Mouse (Mus musculus) ovary, adult 18-20 months (tissue): ENCODE measurements around the gene Gm10570.

Experiments
- DNase-seq: peaks from one replicate; pipeline ENCODE4 v3.0.0; 2022; ENCODE audit warnings: low spot score, mixed read lengths

The Gm10570 gene

DNA sequence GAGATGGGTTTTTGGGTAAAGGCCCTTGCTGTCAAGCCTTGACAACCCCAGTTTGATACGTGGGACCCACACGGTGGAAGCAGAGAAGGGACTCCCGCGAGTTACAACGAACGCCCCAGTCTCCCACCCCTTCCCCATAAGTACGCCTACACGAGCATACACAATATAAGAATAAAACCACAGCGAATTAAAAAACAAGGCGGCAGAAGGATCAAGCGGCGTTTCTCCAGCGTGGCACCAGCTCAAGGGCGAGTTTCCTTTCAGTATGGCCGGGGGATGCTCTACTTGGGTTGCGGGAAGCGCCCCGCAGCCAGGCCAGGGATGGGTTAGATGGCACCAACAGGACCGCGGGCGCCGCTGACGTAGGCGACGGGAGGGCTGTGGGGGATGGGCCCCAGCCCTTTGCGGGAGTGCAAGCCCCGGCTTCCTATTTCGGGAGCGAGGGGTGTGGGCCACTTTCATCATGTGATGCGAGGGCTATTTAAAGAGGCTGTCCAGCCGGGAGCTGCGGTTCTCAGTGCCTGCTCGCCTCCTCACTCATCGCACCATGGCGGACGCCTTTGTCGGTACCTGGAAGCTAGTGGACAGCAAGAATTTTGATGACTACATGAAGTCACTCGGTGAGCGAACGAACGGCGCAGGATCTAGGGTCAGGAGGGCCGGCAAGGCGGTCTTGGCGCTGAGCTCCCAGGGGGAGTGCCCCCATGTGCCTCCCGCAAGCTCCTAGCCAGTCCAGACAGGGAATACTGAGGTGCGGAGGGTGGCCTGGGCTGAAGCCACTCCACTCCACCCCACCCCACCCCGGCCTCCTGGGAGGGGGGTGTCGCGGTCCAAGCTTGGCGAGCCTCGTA lies at the start of gene Gm10570, which contains the start of gene Fabp3:
Gene Gm10570 (minus strand): TSS at position 444 of the 851 bp plus-strand sequence.
Gene Fabp3 (plus strand): TSS at position 365 of the 851 bp plus-strand sequence.
- DNase-seq: no peak

DNA sequence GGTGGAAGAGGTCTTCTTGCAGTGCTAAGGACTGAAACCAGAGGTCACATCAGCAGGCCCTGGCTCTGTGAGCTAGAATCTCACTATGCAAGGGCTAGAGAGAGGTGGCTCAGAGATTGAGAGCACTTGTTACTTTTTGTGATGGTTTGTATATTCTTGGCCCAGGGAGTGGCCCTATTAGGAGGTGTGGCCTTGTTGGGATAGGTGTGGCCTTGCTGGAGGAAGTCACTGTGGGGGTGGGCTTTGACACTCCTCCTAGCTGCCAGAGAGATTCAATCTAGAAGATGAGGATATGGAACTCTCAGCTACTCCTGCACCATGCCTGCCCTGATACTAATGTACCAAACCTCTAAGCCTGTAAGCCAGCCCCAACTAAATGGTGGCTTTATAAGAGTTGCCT lies 49.5 kb upstream of the Gm10570 start:
- no peak for DNase-seq

DNA sequence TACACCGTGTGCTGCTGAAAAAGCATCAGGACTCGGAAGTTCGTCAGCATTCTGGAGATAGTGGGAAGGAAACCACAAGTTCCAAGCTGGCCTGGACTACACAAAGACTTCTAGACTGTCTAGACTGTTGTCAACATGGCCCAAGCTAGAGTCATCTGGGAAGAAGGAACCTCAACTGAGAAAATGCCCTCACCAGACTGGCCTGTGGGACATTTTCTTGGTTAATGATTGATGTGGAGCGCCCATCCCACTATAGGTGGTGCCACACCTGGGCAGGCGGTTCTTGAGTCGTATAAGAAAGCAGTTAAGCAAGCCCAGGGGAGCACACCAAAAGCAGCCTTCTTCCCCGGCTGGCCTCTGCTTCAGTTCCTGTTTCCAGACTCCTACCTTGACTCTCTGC lies 44.1 kb upstream of the Gm10570 start:
- no peak for DNase-seq

DNA sequence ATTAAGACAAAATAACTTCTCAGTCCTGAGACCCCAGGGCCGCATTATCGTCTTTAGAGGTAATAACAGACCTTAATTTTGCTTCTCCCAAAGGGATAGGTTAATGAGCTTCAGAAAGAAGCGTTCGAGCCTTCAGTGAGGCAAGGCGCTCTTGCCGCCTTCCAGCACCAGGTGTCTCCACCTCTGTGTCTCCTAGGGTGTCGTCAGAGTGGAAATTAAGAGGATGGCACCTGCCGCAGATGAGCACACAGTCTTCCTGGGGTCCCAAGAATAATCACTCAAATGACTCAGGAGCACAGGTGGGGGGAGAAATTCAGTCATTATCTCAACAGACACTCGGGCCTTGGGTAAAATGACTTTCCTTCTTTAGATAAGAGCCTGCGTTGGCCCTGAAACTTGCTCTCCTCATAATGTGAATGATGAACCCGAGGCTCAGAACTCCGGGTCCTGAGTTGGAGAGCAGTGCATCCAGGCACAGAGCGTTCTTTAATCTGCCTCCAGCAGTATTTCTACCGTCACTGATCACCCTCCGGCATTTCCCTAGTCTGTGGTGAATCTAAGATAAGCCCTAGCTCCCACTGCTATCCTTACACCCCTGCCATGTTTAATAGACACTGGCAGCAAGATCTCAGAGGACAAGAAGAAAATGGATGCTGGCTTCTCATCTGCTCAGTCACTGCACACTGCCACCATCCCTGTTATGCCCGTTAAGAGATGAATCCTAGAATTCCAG lies 42.4 kb upstream of the Gm10570 start:
- DNase-seq: no peak

DNA sequence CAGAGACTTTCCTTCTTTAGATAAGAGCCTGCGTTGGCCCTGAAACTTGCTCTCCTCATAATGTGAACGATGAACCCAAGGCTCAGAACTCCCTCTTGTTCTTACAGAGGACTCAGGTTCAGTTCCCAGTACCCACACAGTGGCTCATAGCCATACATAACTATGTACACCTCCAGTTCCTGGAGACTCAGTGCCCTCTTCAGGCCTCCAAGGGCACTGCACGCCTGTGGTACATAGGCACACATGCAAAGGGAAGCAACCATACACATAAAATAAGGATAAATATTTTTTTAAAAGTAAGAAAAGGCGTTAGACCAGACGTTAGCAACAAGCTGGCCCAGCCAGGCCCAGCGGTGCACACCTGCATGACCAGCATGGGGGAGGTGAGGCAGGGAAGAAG lies 41.2 kb upstream of the Gm10570 start:
- DNase-seq: no peak

DNA sequence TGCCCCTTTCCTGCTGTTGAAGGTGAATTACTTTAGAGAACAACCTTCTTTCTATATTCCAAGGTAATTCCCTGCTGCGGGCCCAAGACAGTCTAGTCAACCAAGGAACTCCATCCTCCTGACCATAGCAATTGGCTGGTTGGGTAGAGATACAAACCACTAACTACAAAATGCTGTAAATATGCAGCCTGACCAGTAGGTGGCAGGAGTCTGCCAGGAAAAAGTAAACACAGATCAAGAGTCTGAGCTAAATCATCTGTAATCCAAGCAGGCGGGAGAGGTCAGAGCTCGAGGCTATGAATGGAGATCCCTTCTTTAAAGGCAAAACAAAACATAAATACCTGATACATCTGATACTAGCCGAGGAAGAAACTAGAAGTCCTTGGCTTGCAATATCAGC lies 33.2 kb upstream of the Gm10570 start:
- DNase-seq: peak; percentile 24

DNA sequence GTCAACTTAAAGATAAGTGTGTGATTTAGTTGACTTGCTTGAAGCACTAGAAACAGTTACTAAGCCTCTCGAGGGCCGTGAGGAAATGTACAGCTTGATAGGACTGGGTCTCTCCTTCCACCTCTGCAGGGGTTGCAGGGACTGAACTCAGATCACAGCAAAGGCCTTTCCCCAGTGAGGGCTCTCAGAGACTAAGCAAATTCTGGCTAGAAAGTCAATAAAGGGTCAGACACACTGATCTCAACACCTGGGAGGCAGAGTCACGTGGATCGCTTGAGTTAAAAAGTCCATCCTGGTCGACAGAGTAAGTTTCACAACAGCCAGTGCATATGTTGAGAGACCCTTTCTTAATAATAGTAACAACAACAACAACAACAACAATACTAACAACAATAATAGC lies 27.4 kb upstream of the Gm10570 start:
- no peak for DNase-seq

DNA sequence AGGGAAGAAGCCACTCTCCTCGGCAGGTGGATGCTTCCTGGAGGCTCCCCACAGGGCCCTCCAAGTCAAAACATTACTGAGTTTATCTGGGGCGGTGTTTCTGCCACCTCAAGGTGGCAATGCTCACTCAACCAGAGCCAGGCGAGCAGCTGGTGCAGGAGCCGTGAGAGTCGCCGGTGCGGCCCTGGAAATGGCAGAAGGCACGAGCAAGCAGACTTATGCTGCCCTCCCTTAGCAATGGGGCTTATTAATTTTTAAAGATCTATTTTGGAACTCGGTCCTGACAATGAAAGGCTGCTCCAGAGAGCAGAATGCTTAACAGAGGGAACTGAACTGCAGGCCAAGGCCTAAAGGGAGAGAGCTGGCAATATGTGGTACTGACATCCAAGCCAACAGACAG lies 18.9 kb upstream of the Gm10570 start:
- DNase-seq: no peak

DNA sequence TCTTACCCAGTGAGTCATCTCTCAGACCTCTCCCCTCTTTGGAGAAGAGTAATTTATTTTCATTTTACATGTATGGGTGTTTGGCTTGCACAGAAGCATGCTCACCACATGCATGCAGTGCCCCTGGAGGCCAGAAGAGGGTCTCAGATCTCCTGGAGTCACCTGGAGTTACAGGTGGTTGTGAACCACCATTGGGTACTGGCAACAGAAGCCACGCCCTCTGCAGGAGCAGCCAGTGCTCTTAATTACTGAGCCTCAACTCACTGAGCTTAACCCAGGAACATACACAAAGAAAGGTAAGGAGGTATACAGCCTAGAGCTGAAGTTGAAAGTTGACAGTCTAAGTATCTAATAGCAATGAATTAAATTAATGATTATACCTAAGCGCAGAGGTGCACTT lies 17.0 kb upstream of the Gm10570 start:
- no peak for DNase-seq

DNA sequence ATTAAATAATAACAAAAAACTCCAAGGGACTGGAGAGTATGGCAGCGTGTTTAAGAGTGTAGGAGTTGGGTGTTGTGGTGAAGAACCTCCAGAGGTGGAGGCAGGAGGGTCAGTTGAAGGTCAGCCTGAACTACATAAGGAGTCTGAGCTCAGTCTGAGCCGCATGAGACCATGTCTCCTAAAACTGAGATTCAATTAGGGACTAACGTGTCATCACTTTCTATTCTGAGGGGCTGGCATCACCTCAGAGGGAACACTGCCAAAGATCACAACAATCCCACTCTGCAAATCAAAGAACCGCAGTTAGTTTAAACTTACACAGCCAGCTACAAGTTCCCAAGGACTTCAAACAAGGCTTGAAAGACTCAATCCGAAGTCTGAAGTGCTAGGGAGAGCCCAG lies 15.1 kb upstream of the Gm10570 start:
- no peak for DNase-seq

DNA sequence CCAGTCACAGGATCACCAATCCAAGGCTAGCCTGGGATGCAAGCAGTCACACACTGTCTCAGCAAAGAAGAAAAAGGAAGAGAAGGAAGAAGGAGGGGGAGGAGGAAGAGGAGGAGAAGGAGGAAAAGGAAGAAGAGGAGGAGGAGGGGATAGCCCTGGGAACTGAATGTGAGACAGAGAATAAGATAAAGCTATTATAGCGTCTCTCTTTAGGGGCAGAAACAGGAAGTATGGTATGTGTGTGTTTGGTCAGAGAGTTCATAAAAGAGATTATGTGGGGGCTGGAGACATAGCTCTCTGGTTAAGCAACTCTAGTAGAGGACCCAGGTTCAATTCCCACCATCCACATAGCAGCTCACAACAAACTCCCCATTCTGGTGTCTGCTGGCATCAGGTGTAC lies 14.7 kb upstream of the Gm10570 start:
- DNase-seq: no peak

DNA sequence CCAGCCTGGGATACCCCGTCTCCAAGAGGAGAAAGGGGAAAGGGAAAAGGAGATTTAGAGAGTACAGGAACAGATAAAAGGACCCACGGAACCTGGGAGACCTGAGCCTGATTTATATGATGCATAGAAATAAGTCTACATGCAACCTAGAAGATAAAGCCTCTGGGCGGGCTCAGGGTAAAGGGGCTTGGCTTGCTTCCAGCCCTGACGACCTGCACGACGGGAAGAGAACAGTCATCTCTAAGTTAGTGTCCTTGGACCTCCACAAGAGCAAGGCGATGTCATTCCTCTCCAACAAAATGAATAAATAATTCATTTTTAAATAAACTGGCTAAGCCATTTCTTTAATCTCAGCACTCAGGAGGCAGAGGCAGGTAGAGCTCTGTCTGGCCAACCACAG lies 14.1 kb upstream of the Gm10570 start:
- no peak for DNase-seq

DNA sequence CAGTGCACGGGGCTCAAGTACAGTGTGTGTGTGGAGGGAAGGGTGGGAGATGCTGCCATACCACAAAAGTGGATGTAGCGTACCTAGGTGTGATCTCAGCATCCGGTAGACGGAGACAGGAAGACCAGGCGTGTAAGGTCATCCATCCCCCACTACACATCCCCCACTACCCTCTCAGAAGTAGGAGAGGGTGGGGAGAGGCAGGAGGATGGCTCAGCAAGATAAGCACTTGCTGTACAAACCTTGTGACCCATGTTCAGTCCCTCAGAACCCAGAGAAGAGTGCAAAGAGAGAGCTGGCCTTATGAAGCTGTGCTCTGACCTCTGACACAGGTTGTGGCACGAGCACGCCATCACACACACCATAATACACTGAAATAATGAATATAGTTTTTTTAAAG lies 13.2 kb upstream of the Gm10570 start:
- no peak for DNase-seq

DNA sequence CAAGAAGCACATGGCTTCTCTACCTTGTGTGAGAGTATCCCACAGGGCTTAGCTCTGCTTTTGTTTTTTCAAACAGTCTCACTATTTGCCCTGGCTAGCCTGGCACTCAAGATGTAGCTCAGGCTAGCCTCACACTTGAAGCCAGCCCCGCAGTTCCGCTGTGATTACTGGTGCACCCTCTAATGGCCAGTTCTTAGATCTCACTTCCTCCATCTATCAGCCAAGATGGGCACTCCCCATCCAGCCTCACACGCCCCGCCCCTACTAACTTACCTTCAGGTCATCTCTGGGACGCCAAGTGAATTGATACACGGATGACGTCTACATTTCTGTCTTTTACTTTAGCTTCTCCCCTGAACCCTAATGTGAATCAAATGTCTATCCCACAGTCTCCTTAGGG lies 11.1 kb upstream of the Gm10570 start:
- no peak for DNase-seq

DNA sequence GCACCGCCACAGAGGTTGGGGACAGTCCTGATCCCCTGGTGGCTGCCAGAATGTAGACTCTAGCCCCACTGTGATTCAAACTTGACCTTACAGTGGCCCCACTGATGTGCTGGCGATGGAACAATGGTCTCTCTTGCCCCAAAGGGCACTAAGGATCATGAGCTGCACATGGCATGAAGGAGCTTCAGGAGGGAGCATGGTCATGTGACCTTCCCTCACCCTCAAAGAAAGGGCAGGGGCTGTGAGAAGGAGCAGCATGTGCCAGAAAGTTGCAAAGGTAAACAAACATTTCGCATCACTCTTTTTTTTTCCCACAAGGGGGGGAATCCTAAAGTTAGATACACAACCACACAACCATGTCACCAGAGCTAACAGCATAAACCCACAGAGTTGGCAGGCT lies 9.6 kb upstream of the Gm10570 start:
- no peak for DNase-seq

DNA sequence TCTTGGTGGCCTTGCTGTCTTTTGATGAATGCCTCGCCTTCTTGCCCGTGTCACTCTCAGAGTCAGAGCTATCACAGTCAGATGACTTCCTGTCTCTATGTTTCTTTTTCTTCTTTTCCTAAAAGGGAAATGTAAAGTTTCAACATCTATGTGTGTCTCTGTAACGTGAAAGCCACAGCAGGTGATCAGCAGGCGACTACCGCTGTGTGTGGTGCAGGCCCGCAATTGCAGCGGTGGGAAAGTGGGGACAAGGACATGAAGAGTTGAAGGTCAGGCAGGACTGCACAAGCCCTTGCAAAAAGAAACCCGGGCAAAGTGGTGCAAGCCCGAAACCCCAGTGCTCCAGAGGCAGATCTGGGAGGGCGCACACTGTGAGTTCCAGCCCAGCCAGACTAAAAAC lies 8.2 kb upstream of the Gm10570 start:
- no peak for DNase-seq

DNA sequence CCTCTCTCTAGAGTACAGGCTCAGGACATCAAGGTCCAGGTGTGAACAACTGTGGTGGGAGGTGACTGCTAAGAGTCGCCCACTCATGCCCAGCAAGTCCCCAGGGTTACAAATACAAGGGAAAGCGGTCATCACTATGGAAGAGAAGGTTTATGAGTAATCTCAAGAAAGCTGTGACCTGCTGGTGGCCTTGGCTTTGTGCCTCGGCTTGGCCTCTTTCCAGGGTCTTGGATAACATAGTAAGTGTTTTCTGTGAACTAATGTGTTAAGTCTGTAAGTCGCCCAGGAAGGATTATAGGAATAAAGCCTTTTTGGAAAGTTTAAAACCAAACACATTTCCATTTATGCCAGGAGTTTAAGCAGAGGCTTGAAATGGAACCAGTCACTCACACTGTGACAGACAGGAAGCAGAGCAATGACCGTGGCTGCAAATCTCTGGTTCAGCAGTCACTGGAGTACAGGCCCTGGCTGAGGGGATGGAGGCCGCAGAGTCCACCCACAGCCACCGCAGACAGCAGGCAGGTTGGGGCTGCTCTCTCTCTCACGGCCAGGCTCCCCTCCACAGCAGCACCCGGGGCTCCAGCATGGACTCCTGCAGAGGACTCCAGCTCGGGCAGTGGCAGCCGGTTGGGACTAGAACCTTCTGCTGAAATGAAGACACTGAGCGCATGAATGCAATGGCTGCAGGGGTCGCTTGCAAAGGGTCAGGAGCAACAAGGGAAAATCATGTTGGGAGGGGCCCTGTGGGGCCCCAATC lies 7.5 kb upstream of the Gm10570 start:
- DNase-seq: no peak

DNA sequence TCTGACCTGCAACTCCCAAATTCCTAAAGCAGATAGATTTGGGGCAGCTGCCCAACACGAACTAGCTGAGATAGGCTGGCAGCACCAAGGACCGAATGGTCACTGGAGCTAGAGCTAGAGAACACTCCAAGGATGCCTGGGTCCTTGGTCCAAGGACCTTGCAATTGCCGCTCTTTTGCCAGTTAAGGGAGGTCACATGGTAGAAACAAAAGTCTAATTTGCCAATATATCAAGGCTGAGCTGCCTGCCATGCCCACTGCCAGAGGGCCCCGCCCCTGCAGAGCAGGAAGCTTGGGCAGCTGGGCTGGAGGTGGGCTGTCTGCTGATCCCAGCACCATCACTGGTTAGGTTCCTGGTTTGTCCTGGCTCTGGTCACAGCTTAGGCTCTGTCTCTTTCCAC lies 5.1 kb upstream of the Gm10570 start:
- peak; percentile 60 for DNase-seq

DNA sequence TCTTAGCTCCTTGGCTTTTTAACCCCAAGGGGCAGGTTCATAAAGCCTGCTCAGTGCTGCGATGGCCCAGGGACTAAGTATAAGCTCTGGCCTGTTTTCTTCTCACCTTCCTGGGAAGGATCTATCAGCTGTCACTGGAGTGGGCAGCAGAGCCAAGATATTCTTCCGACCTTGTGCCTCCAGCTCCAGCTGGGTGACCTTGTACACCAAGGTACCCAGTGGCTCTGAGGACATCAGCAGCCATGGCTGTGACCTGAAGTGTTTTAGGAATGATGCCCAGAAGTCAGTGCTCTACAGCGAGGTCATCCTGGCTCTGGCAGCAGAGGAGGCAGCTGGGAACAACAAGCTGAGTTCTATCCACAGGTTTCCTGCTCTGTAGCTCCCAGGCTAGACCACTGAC lies 4.1 kb upstream of the Gm10570 start:
- DNase-seq: peak; percentile 58

DNA sequence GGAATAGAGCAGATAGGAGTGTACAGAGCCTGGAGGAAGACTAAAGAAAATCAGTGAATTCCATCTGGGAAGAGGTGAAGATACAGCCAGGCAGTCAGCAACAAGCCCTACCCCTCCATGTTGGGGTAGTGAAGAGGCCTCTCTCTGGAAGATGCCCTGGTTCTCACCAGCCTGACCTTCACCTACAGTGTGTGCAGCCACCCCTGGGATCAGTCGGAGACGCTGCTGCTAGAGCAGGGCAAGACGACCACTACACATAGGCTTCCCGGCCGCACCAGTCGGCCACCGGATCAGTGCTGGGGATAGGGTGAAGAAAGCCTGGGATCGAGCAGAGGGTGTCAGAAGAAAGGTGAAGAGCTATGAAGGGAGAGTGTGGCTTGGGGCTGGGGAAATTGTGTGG lies 780 bp upstream of the Gm10570 start:
- DNase-seq: no peak

DNA sequence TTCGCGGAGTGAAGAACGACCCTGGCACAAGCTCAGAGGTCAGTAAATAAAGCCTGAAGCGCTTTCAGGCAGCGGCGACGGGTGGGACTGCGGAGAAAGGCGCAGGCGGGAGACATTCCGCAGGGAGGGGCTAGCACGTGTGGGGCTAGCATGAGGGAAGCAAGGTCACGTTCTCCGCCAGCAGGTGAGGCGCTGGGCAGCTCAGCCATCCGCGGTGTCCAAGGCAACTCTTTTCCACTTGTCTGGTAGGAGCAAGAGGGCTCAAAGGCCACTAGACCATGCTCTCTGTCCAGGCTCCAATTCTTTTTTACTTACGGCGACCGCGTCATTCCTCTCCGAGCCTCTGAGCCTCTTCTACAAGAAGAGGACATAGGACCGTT lies 633 bp downstream of the Gm10570 start:
- DNase-seq: peak; percentile 48

DNA sequence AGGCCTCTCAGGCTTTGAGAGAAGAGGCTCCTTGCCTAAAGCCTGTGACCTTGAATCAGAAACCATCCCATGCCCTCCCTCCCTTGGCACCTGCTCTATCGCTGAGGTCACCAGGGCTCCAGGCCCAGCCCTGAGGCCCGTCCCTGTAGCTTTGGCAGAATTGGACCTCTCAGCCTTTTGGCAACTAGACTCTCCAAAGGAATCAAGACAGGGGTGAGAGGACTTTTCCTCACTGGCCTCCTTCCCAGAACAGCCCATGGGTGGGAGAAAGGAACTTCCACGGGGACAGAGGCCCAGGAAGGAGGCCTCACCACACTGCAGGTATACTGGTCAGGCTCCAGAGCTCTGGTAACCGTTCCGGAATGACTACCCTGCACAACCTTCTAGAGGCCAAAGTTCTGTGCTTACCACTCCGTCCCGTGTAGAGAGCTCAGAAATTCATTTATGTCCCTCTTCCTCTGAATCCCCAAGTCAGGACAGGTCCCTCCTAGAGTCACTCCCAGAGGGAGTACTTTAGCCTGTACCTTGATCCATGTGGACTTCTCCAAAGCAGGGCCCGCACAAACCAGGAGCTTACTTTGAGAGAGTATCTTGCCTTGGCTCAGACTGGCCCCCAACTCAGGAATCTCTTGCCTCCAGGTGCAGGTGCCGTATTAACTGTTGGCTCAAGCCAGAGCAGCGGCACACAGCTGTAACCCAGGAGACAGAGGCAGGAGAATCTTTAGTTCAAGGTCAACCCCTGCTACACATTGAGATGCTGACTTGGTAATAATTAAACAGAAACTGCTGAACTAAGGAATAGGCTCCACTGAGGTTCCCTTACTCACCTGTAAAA lies 1.5 kb downstream of the Gm10570 start:
- peak; percentile 50 for DNase-seq
